Mouse (Mus musculus) retina, adult 2 months (tissue): ENCODE data around the gene Iqcc.

Experiments
- DNase-seq: peaks from one replicate; pipeline ENCODE4 v3.0.0-alpha.2; 2012; ENCODE audit warnings: low read depth, low spot score

Iqcc gene

GRCm38 (mm10) chr4:129578466-129578865 is 40.4 kb downstream of the Iqcc start, which contains the start of gene Fam167b:
Fam167b (minus strand) TSS chr4:129578549.
- no peak for DNase-seq

DNA sequence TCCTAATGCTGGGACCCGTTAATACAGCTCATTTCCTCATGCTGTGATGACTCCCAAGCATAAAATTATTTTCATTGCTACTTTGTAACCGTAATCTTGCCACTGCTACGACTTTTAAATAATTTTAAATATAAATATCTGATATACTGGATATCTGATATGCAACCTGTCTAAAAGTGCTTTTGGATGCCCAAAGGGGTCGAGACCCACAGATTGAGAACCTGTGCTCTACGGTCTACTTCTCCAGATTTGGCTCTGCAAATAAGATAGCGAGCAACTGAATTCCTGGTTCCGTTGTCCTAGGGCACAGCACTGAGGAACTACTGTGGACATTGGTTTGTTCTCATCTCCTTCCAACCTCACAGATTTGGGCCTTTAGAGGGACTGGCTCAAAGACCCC is 41.2 kb downstream of the Iqcc start:
- DNase-seq = no peak

GRCm38 (mm10) chr4:129576863-129577491 is 41.9 kb downstream of the Iqcc start:
- DNase-seq = no peak

DNA sequence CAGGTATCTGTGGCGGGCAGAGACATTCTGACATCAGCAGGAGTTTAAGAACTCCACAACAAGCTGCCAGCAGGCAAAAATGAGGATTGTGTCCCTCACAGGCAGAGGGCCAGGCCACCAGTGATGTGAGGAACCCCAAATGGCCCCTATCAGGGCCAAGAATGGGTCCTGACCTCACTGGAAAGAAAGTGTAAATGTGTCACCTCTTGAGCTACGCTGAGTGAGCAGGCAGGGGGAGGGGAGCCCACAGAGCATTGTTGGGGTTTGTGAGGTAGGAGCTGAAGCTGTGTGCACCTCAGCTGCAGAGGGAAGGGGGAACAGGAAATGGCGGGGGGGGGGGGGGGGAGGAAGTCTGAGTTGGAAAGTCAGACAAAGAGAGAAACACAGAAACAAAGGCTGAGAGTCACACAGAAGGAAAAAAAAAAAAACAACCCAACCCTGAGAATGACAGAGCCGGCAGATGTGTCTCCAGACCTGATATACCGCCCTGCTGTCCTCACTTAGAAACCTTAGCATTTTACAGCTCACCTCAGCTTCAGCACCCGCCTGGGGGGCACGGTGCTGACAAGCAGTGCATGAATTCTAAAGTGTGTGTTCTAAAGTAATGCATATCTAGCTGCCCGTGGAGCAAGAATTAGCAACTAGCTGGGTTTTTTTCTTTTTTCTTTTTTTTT is 43.6 kb downstream of the Iqcc start:
- no peak for DNase-seq

DNA sequence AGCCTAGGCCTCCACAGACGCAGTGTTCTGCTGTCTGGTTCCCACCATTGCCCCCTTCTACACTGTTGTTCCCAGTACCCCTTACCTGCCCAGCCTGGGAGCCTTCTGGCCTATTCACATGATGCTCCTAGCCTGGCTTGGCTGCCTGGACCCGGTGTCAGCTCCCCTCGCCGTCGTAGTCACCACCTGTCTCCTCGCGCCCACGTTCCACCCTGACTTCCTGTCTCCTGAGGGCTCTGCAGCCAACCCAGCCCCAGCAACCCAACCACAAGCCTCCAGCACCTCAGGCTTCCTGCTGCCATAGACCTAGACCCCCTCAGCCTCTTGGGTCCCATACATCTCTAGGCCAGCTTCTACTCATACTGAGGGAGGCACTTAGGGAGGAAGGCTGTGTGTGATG is 45.5 kb downstream of the Iqcc start, which contains the start of gene Lck:
TSS of gene Lck (minus strand) at position 212 of the 400 bp plus-strand sequence.
- DNase-seq = no peak

- DNase-seq = no peak
Observed at GRCm38 (mm10) chr4:129573093-129573370, 45.9 kb downstream of the Iqcc start.

- no peak for DNase-seq
Observed at GRCm38 (mm10) chr4:129572236-129573092, 46.4 kb downstream of the Iqcc start.

DNA sequence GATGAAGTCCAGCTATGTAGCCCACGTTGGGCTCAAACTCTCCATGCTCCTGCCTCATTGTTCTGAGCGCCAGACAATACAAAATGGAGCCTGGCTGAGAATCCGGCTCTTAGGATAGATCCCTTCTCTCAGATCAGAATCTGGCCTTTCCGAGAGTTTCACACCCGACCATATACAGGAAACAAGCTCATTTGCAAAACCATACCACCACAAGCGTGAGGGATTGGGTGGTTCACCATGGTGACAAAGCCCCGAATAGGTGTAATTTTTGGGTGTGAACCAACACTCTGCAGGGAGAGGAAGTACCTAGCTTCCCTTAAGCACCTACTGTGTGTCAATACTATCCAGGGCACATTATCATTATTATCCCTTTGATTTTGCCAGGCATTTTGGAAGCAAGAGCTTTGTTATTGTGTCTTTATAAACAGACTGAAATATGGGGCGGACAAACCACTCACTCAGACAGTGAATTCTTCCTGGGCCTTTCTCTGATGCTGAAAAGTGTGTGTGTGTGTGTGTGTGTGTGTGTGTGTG is 47.3 kb downstream of the Iqcc start:
- DNase-seq = no peak

GRCm38 (mm10) chr4:129570028-129570427 is 48.9 kb downstream of the Iqcc start:
- DNase-seq = no peak

DNA sequence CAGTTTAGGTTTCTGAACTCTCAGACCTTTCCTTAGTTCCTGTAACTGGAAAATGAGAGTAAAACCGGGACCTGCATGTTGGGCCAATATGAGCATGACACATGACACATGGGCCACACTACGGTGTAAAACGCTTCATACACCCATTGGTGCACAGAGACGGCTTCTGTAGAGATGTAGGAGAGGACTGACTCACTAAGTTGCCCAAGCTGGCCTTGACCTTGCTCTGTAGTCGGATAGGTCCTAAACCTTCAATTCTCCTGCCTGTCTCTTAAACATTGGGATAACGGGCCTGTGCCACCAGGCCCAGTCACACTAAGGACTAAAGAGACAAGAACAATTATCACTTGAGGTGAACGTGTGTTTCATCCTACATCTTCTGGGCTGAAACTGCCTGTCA is 50.5 kb downstream of the Iqcc start:
- no peak for DNase-seq

GRCm38 (mm10) chr4:129565139-129565538 is 53.8 kb downstream of the Iqcc start:
- DNase-seq = no peak
